Mouse (Mus musculus) lung, adult 2 months (tissue): ENCODE results near the gene Ddx6.
"Not testable (repeated sequence)": the region's sequence is repeated elsewhere in the genome, so short reads cannot be mapped to it uniquely, and the experiment has no call there.

ENCODE experiments used
- CTCF ChIP-seq: fragments of 200-500 bp; IDR thresholded peaks from 2 replicates; pipeline ENCODE4 v1.5.1; 2011; ENCODE audit warnings: mild to moderate bottlenecking, low read length, control low read depth; ENCODE audit not compliant: insufficient read depth
- POLR2A ChIP-seq: fragments of 200-500 bp; IDR thresholded peaks from 2 replicates; pipeline ENCODE4 v1.6.1; 2011; ENCODE audit warnings: low read depth, mild to moderate bottlenecking, control low read depth, low read length, borderline replicate concordance; ENCODE audit errors: extremely low read depth

- TF ChIP-seq POLR2A, CTCF: not testable (repeated sequence)
These were observed 28.6 kb upstream of the Ddx6 start for GRCm38 (mm10) chr9:44576046-44576445.
